ENCODE assay signal across 11 mouse cellular contexts in genomic region chr8:128534442-128534871, GRCm38 (mm10).
DNase-seq lines count a peak whose midpoint lies in the region; ATAC-seq and TF ChIP-seq lines count a peak whose summit lies in the region.
"Had no signal": no experiment of that assay in that cellular context is flagged by ENCODE, and none has a peak within 500 bp of the region (broad histone marks: within the 10 kb centered on the region; RNA-seq: fewer than 3 reads in every experiment).

No protein-coding gene starts in this region.

- no peaks in the 10 kb centered on the region for H3K79me3 ChIP-seq in C2C12 (ENCODE audit: low read depth)

- no peaks in the 10 kb centered on the region for H3K4me1 ChIP-seq in embryonic facial prominence, embryonic 14.5 days (ENCODE audit: control insufficient read depth, insufficient read depth, low read length)
- 0 out of 2 replicates have a peak, but pooled peaks cover 4% of the 10 kb centered on the region for H3K4me1 ChIP-seq in embryonic facial prominence, embryonic 10.5 days
- peaks cover 13% of the 10 kb centered on the region for H3K4me1 ChIP-seq in forebrain, embryonic 15.5 days
- H3K4me1 ChIP-seq: kidney, embryonic 15.5 days had no signal

- no peaks in the 10 kb centered on the region for H3K27me3 ChIP-seq in embryonic facial prominence, embryonic 14.5 days (replicated peaks; ENCODE audit: control insufficient read depth, insufficient read depth, low read length)
- H3K27me3 ChIP-seq in embryonic facial prominence, embryonic 10.5 days (replicated peaks; ENCODE audit: low read depth, poor library complexity, severe bottlenecking) = peaks cover 8% of the 10 kb centered on the region; the same call in 1 of the 2 replicates
- no peaks in the 10 kb centered on the region for H3K27me3 ChIP-seq in C2C12 (ENCODE audit: control insufficient read depth, insufficient read depth, insufficient read length)
- H3K27me3 ChIP-seq in forebrain, embryonic 15.5 days = no peaks in the 10 kb centered on the region
- H3K27me3 ChIP-seq: kidney, embryonic 15.5 days had no signal

- no peak overlapping the region for H3K4me3 ChIP-seq in embryonic facial prominence, embryonic 14.5 days (ENCODE audit: low read depth, low read length)
- no peak overlapping the region for H3K4me3 ChIP-seq in embryonic facial prominence, embryonic 10.5 days
- no peak overlapping the region for H3K4me3 ChIP-seq in C2C12 (ENCODE audit: insufficient read depth, poor library complexity, severe bottlenecking)
- no peak overlapping the region for H3K4me3 ChIP-seq in forebrain, embryonic 15.5 days
- H3K4me3 ChIP-seq: heart, embryonic 10.5 days; kidney, embryonic 15.5 days had no signal

- H3K4me2 ChIP-seq in embryonic facial prominence, embryonic 14.5 days (ENCODE audit: low read depth, low read length) = no peak overlapping the region
- no peak overlapping the region for H3K4me2 ChIP-seq in forebrain, embryonic 15.5 days (replicated peaks)
- H3K4me2 ChIP-seq: kidney, embryonic 15.5 days had no signal

- no peaks in the 10 kb centered on the region for H3K36me3 ChIP-seq in embryonic facial prominence, embryonic 14.5 days (ENCODE audit: control insufficient read depth, insufficient read depth, low read length)
- no peaks in the 10 kb centered on the region for H3K36me3 ChIP-seq in embryonic facial prominence, embryonic 10.5 days (replicated peaks)
- no peaks in the 10 kb centered on the region for H3K36me3 ChIP-seq in C2C12 (ENCODE audit: control insufficient read depth, insufficient read depth)
- H3K36me3 ChIP-seq in forebrain, embryonic 15.5 days = no peaks in the 10 kb centered on the region
- H3K36me3 ChIP-seq: heart, embryonic 10.5 days; kidney, embryonic 15.5 days had no signal

- no peaks in the 10 kb centered on the region for H3K79me2 ChIP-seq in C2C12 (ENCODE audit: control insufficient read depth, insufficient read depth)

- no peak for ATAC-seq in embryonic facial prominence, embryonic 14.5 days (ENCODE audit: low read depth)
- ATAC-seq in forebrain, embryonic 15.5 days (replicated peaks) = peak; percentile 86

- WGBS in embryonic facial prominence, embryonic 14.5 days = 50% methylated on average over 3 of the region's 3 CpGs
- WGBS in embryonic facial prominence, embryonic 10.5 days = 64% methylated on average over 3 of the region's 3 CpGs
- 19% methylated on average over 3 of the region's 3 CpGs for WGBS in forebrain, embryonic 15.5 days

- no peak overlapping the region for H3ac ChIP-seq in C2C12 (ENCODE audit: control insufficient read depth, insufficient read length, low read depth)

- H3K27ac ChIP-seq in embryonic facial prominence, embryonic 14.5 days (replicated peaks; ENCODE audit: low read depth, low read length) = no peak overlapping the region
- H3K27ac ChIP-seq in embryonic facial prominence, embryonic 10.5 days (replicated peaks) = no peak overlapping the region
- peak overlapping the region; percentile 55; the same call in 1 of the 2 replicates for H3K27ac ChIP-seq in forebrain, embryonic 15.5 days (replicated peaks)
- H3K27ac ChIP-seq: heart, embryonic 10.5 days; kidney, embryonic 15.5 days; stomach, postnatal 0 days had no signal

- peak; percentile 44 for DNase-seq in embryonic facial prominence, embryonic 14.5 days (ENCODE audit: low spot score)
- no peak for DNase-seq in embryonic facial prominence, embryonic 10.5 days (ENCODE audit: low spot score)
- peak; percentile 25 to 29 for DNase-seq in layer of hippocampus, postnatal 36 days
- no peak for DNase-seq in c-Kit-positive CD71-positive TER-119-positive erythroid progenitor cells, embryonic 14.5 days (ENCODE audit: low spot score)
- DNase-seq in lung, adult 18-20 months = no peak
- no peak for DNase-seq in cerebellum, adult 18-20 months

- no peaks in the 10 kb centered on the region for H3K9me3 ChIP-seq in embryonic facial prominence, embryonic 14.5 days (ENCODE audit: control insufficient read depth, low read length)
- H3K9me3 ChIP-seq in embryonic facial prominence, embryonic 10.5 days = no peaks in the 10 kb centered on the region
- H3K9me3 ChIP-seq in forebrain, embryonic 15.5 days = no peaks in the 10 kb centered on the region
- H3K9me3 ChIP-seq: heart, embryonic 10.5 days; kidney, embryonic 15.5 days had no signal

- TF ChIP-seq CTCF in C2C12 (IDR thresholded peaks at IDR 0.05; ENCODE audit: control insufficient read depth, insufficient read depth, insufficient read length) = no peak

- H3K9ac ChIP-seq in embryonic facial prominence, embryonic 14.5 days (ENCODE audit: low read depth, low read length) = no peak overlapping the region
- no peak overlapping the region for H3K9ac ChIP-seq in forebrain, embryonic 15.5 days (replicated peaks)
- H3K9ac ChIP-seq: kidney, embryonic 15.5 days had no signal

TF ChIP-seq in C2C12, 6 proteins besides CTCF, POLR2A, EP300 and RAD21:
- TF ChIP-seq MAX (IDR thresholded peaks at IDR 0.05) = no peak
- TF ChIP-seq CEBPB (IDR thresholded peaks at IDR 0.05; ENCODE audit: low read depth) = no peak
- TF ChIP-seq MYOD1 (IDR thresholded peaks at IDR 0.05; ENCODE audit: control insufficient read depth, insufficient read length, low read depth) = peak; percentile 50

Comparison
In these comparisons a context has a peak if more than half of its experiments do, and no peak if none do; other contexts are left out.
1. DNase-seq: peak in embryonic facial prominence, embryonic 14.5 days (single experiment) and layer of hippocampus, postnatal 36 days (2 of 2); none in embryonic facial prominence, embryonic 10.5 days (single experiment), c-Kit-positive CD71-positive TER-119-positive erythroid progenitor cells, embryonic 14.5 days (single experiment), lung, adult 18-20 months (0 of 2) and cerebellum, adult 18-20 months (0 of 2).